Mouse (Mus musculus) testis, adult 2 months (tissue): ENCODE measurements around the gene Stx16. TPM values are rescaled to one million over a fixed set of nuclear protein-coding genes. Genes with fewer than 3 reads are reported as not detected.

Experiments
- H3K27ac ChIP-seq: fragments of 200-500 bp; 2 replicates; pipeline ENCODE4 v1.5.1; 2012; ENCODE audit warnings: low read depth, low read length; ENCODE audit not compliant: control insufficient read depth, insufficient read depth
- H3K27me3 ChIP-seq: fragments of 200-500 bp; 2 replicates; pipeline ENCODE4 v1.6.1; 2012; ENCODE audit warnings: mild to moderate bottlenecking, low read length, moderate library complexity; ENCODE audit not compliant: control insufficient read depth, insufficient read depth
- H3K36me3 ChIP-seq: fragments of 200-500 bp; 2 replicates; pipeline ENCODE4 v1.6.1; 2012; ENCODE audit warnings: mild to moderate bottlenecking, low read length; ENCODE audit not compliant: control insufficient read depth, insufficient read depth
- H3K4me1 ChIP-seq: fragments of 200-500 bp; 2 replicates; pipeline ENCODE4 v1.6.1; 2012; ENCODE audit warnings: low read length; ENCODE audit not compliant: control insufficient read depth, insufficient read depth
- H3K4me3 ChIP-seq: fragments of 200-500 bp; 2 replicates; pipeline ENCODE4 v1.5.1; 2012; ENCODE audit warnings: low read depth, mild to moderate bottlenecking, low read length, moderate library complexity, mixed read lengths; ENCODE audit not compliant: control insufficient read depth
- CTCF ChIP-seq: fragments of 200-500 bp; IDR thresholded peaks from 2 replicates; pipeline ENCODE4 v1.5.1; 2012; ENCODE audit warnings: low read depth, mild to moderate bottlenecking, inconsistent platforms, low read length, moderate library complexity; ENCODE audit not compliant: control insufficient read depth, insufficient read depth, insufficient replicate concordance
- POLR2A ChIP-seq: fragments of 200-500 bp; IDR thresholded peaks from 2 replicates; pipeline ENCODE4 v1.6.1; 2012; ENCODE audit warnings: low read depth, mild to moderate bottlenecking, inconsistent platforms, low read length, moderate library complexity; ENCODE audit not compliant: control insufficient read depth
- polyA plus RNA-seq: library from polyadenylated mRNA; depleted of rRNA; stranded (reverse); fragments of >200 nt; gene quantifications from 2 replicates; pipeline ENCODE4 v1.2.3, GENCODE M21; 2012

Stx16 gene
- polyA plus RNA-seq, 1 experiment, result 26.4 TPM

- H3K4me3 ChIP-seq, result no peak overlapping the region
- TF ChIP-seq CTCF (no peak), POLR2A (no peak)
- no peaks in the 10 kb centered on the region; the same call in 1 of the 2 replicates for H3K4me1 ChIP-seq
- no peak overlapping the region for H3K27ac ChIP-seq
- H3K36me3 ChIP-seq, result no peaks in the 10 kb centered on the region
- H3K27me3 ChIP-seq, result no peaks in the 10 kb centered on the region
These were observed 21.6 kb upstream of the Stx16 start for GRCm38 (mm10) chr2:174054496-174054895.

GRCm38 (mm10) chr2:174057730-174058129, 18.4 kb upstream of the Stx16 start:
- Histone ChIP-seq H3K4me3 (no peak overlapping the region), H3K36me3 (no peaks in the 10 kb centered on the region), H3K4me1 (no peaks in the 10 kb centered on the region; the same call in 1 of the 2 replicates), H3K27ac (no peak overlapping the region), H3K27me3 (no peaks in the 10 kb centered on the region)
- TF ChIP-seq CTCF (no peak), POLR2A (no peak)

- no peak for TF ChIP-seq CTCF
- no peak for TF ChIP-seq POLR2A
- H3K27me3 ChIP-seq, result no peaks in the 10 kb centered on the region
- no peak overlapping the region for H3K27ac ChIP-seq
- no peaks in the 10 kb centered on the region for H3K36me3 ChIP-seq
- H3K4me1 ChIP-seq, result no peaks in the 10 kb centered on the region; the same call in 1 of the 2 replicates
- no peak overlapping the region for H3K4me3 ChIP-seq
These were observed 17.7 kb upstream of the Stx16 start for GRCm38 (mm10) chr2:174058316-174058939.

GRCm38 (mm10) chr2:174059591-174060385, 16.3 kb upstream of the Stx16 start:
- Histone ChIP-seq H3K27me3 (no peaks in the 10 kb centered on the region), H3K4me3 (no peak overlapping the region), H3K27ac (no peak overlapping the region), H3K36me3 (no peaks in the 10 kb centered on the region), H3K4me1 (no peaks in the 10 kb centered on the region; the same call in 1 of the 2 replicates)
- TF ChIP-seq CTCF, result no peak
- TF ChIP-seq POLR2A, result no peak

GRCm38 (mm10) chr2:174061219-174061618, 14.9 kb upstream of the Stx16 start:
- H3K27me3 ChIP-seq, result no peaks in the 10 kb centered on the region

GRCm38 (mm10) chr2:174063074-174063473, 13.0 kb upstream of the Stx16 start:
- Histone ChIP-seq H3K4me1 (no peaks in the 10 kb centered on the region), H3K27me3 (no peaks in the 10 kb centered on the region), H3K4me3 (no peak overlapping the region), H3K27ac (no peak overlapping the region), H3K36me3 (no peaks in the 10 kb centered on the region)
- no peak for TF ChIP-seq CTCF
- no peak for TF ChIP-seq POLR2A

More at GRCm38 (mm10) chr2:174061219-174061618, 14.9 kb upstream of the Stx16 start:
- H3K4me1 ChIP-seq, result no peaks in the 10 kb centered on the region; the same call in 1 of the 2 replicates
- no peaks in the 10 kb centered on the region for H3K36me3 ChIP-seq
- no peak for TF ChIP-seq POLR2A
- no peak for TF ChIP-seq CTCF
- no peak overlapping the region for H3K4me3 ChIP-seq
- no peak overlapping the region for H3K27ac ChIP-seq

- H3K36me3 ChIP-seq, result no peaks in the 10 kb centered on the region
- H3K4me3 ChIP-seq, result no peak overlapping the region
- H3K4me1 ChIP-seq, result no peaks in the 10 kb centered on the region
- H3K27me3 ChIP-seq, result no peaks in the 10 kb centered on the region
- TF ChIP-seq POLR2A, result no peak
- no peak for TF ChIP-seq CTCF
- H3K27ac ChIP-seq, result no peak overlapping the region
These were observed 12.4 kb upstream of the Stx16 start for GRCm38 (mm10) chr2:174063527-174064211.
